Mouse (Mus musculus) lung, adult 2 months (tissue): ENCODE results near the gene Flot1.

Experiments
- CTCF ChIP-seq: fragments of 200-500 bp; IDR thresholded peaks from 2 replicates; pipeline ENCODE4 v1.5.1; 2011; ENCODE audit warnings: mild to moderate bottlenecking, low read length, control low read depth; ENCODE audit not compliant: insufficient read depth
- POLR2A ChIP-seq: fragments of 200-500 bp; IDR thresholded peaks from 2 replicates; pipeline ENCODE4 v1.6.1; 2011; ENCODE audit warnings: low read depth, mild to moderate bottlenecking, control low read depth, low read length, borderline replicate concordance; ENCODE audit errors: extremely low read depth

- TF ChIP-seq POLR2A (peak; percentile 16; the same call in 1 of the 2 replicates), CTCF (no peak)
These were observed 9.8 kb upstream of the Flot1 start for GRCm38 (mm10) chr17:35813245-35813647.
